Comparison of ENCODE assay signal across 18 mouse cellular contexts in the genomic region with DNA sequence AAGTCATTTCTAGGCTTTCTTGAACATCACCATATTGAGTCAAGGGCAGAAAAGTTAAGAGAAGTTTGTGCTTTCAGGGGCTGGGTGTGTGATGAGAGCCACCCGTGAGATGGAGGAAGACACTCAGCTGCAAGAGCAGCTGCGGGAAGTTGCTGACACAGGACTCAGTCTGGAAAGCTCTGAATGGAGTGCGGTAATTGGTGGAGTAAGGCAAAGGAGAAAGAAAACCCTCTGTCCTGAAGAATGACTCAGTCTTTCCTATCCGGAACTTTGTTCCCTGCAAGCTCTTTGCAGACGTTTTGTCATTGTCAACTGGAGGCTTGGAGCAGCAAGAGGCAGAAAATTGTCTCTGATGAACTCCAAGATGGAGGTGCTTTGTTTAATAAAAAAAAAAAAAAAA.
"Had no signal": no experiment of that assay in that cellular context is flagged by ENCODE, and none has a peak within 500 bp of the region (broad histone marks: within the 10 kb centered on the region; RNA-seq: fewer than 3 reads in every experiment).

No protein-coding gene starts in this region.

- H3K4me3 ChIP-seq: limb, embryonic 12.5 days; liver, embryonic 13.5 days; midbrain, embryonic 10.5 days; myocyte; neural tube, embryonic 12.5 days had no signal

- H3K4me1 ChIP-seq: limb, embryonic 12.5 days; liver, embryonic 13.5 days; midbrain, embryonic 10.5 days; neural tube, embryonic 12.5 days had no signal

- H3K36me3 ChIP-seq: limb, embryonic 12.5 days; liver, embryonic 13.5 days; midbrain, embryonic 10.5 days; neural tube, embryonic 12.5 days had no signal

- H3K4me2 ChIP-seq: limb, embryonic 12.5 days; liver, embryonic 13.5 days; neural tube, embryonic 12.5 days had no signal

- ATAC-seq: liver, postnatal 0 days had no signal

- H3K27ac ChIP-seq: kidney, postnatal 0 days; limb, embryonic 12.5 days; liver, embryonic 13.5 days; midbrain, embryonic 10.5 days; neural tube, embryonic 12.5 days had no signal

- H3K9ac ChIP-seq: limb, embryonic 12.5 days; liver, embryonic 13.5 days; liver, postnatal 0 days; neural tube, embryonic 12.5 days had no signal

- H3K9me3 ChIP-seq: limb, embryonic 12.5 days; liver, embryonic 13.5 days; midbrain, embryonic 10.5 days; neural tube, embryonic 12.5 days had no signal

- H3K27me3 ChIP-seq: limb, embryonic 12.5 days; liver, embryonic 13.5 days; neural tube, embryonic 12.5 days had no signal

- DNase-seq: kidney, adult 9 months; kidney, postnatal 36 days; layer of hippocampus, adult 9-11 months; layer of hippocampus, postnatal 36 days; liver; liver, embryonic 13.5 days; liver, postnatal 0 days; midbrain, embryonic 14.5 days; retina, postnatal 1 day; right cerebral cortex, postnatal 4 days; spleen, adult 18-20 months; thymus, adult 18-20 months; thymus, postnatal 14 days had no signal
